Mouse (Mus musculus) thymus, postnatal 36 days (tissue): ENCODE data around the gene Eif4g1.
A peak's percentile ranks its signal among the peaks of the same experiment; 100 is the strongest.

Experiments
- DNase-seq, 2 experiments: peaks; one replicate each; pipeline ENCODE4 v3.0.0; 2022; ENCODE audit warnings: mixed read lengths in 2 of 2

Gene Eif4g1

DNA sequence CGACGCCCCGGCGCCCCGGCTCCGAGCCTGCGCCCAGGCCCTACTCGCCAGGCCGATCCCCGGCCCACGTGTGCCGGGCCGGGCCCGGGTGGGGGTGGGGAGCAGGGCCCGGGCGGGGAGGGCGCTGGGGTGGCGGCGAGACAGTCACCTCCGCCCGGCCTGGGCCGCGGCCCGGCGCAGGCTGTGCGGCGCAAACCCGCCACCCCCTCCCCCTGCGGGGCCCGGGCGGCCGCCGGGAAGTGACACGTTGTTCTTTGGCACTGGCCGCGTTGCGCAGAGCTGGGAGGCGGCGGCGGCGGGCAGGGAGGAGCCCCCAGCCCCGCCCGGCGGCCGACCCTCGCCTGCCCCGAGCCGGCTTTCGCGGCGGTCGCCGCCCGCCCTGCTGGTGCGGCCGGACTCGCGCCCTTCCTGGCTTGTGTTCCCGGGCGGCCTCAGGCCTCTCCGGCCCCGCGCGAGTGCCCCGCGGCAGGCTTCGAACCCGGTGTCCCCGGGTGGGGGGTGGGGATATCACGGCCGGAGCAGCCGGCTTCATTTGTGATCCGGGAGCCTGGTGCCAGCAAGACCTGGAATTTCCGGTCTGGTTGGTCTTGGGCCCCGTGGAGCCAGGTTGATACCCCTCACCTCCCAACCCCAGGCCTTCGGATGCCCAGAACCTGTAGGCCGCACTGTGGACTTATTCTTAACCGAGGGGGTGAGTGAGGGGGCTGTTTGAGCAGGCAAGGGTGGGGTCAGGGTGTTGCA lies 5.0 kb downstream of the Eif4g1 start:
- peak; percentile 56 to 73 for DNase-seq

DNA sequence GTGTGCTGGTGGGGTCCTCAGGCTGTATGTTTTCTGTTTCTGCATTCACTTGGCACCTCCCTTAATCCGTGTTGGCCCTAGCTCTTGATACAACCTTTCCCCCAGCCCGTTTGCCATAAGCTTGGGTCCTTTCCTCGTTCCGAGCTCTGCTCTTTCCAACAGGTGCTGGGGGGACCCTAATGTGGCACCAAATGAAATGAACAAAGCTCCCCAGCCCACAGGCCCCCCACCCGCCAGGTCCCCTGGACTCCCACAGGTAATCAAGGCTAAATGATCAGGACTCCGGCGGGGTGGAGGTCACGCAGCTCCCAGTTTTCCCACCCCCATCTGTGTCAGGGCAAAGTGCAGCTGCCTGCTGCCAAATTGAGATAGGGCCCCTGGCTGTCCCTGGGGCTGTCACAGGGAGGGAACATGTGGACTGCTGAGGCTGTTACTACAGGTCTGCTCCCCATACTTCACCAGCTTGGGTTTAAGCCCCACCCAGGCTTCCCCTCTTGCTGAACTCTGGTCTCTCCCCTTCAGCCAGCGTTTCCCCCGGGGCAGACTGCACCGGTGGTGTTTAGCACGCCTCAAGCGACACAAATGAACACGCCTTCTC lies 5.7 kb downstream of the Eif4g1 start:
- DNase-seq, result peak; percentile 29 to 43

DNA sequence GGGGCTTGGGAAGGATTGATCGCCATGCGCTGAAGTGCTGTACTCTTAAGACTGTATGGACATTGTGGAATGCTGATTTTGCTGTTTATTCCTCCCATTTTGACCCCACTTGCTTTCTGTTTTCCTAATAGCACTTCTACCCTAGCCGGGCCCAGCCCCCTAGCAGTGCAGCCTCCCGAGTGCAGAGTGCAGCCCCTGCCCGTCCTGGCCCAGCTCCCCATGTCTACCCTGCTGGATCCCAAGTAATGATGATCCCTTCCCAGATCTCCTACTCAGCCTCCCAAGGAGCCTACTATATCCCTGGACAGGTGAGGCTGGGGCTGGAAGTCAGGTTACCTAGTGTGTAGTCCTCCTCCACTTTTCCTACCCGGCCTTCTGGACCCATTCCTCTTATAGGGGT lies 7.1 kb downstream of the Eif4g1 start:
- no peak for DNase-seq

DNA sequence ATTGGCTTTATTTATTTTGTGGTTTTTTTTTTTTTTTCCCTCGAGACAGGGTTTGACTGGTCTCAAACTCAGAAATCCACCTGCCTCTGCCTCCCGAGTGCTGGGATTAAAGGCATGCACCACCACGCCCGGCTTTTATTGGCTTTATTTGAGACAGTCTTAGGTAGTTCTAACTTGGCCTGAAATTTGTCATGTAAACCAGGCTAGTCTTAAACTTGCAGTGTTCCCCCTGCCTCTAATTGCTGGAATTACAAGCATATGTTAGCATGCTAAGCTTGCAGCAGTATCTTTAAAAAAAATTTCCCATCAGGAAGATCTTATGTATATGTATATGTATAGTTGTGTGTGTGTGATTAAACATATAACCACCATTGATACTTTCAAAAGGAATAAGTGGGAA lies 8.6 kb downstream of the Eif4g1 start:
- DNase-seq, result no peak

DNA sequence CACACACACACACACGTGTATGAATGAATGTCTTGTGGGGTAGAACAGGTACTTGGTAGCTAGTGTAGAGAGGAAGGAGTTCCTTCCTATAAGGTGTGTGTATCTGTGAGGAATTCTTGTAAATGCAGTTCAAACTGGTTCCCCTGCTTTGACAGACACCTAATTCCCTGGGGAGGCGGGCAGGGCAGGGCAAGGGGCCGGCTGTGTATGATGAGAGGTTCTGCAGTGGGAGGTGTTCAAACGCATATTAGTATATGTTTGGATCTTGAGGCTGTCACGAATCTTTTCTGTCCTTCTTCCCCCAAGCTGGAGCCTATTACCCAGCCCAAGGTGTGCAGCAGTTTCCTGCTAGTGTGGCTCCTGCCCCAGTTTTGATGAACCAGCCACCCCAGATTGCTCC lies 9.3 kb downstream of the Eif4g1 start:
- no peak for DNase-seq

DNA sequence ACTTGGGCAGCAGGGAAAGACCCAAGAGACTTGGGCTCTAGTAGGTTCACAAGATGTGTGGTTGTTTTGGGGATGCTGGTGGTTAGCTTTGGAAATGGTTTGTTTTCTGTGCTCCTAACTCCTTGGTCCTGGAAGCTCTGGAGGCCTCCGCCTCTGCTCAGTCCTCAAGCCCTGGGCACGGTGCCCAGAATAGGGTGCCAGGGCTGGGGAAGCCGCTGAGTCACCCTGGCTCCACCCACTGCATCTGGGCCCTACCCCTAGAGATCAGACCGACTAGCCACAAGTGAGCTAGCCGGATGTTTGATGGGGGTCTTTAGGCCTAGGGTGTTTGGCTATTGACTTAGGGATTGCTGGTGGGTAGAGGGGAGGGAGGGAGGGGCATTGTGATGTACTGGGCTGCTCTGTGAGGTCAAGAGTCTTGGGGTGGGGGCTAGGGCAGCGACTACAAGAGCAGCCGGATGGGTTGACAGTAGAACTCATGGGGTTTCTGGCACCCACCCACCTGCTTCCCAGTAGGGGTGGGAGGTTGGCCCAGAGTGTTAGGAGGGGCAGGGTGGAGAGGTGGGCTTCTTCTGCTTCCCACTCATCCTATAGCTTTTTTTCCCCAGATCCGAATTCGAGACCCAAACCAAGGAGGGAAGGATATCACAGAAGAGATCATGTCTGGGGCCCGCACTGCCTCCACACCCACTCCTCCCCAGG lies 10.0 kb downstream of the Eif4g1 start:
- DNase-seq, result no peak

GRCm38 (mm10) chr16:20690774-20691173 lies 22.7 kb downstream of the Eif4g1 start:
- no peak for DNase-seq

GRCm38 (mm10) chr16:20691617-20692016 lies 23.5 kb downstream of the Eif4g1 start:
- DNase-seq, result no peak

GRCm38 (mm10) chr16:20692241-20692965 lies 24.3 kb downstream of the Eif4g1 start:
- peak in 1 of 2 experiments; percentile 2 for DNase-seq

- peak; percentile 81 to 87 for DNase-seq
Measured at GRCm38 (mm10) chr16:20693111-20693701, 25.1 kb downstream of the Eif4g1 start, which contains the start of gene Fam131a. Fam131a (plus strand) TSS chr16:20693241.

GRCm38 (mm10) chr16:20694781-20695180 lies 26.7 kb downstream of the Eif4g1 start:
- DNase-seq, result peak in 1 of 2 experiments; percentile 1

- DNase-seq, result peak; percentile 17 to 37
Measured at GRCm38 (mm10) chr16:20695622-20696323, 27.7 kb downstream of the Eif4g1 start.

- no peak for DNase-seq
Measured at GRCm38 (mm10) chr16:20699266-20699665, 31.2 kb downstream of the Eif4g1 start.

- DNase-seq, result no peak
Measured at GRCm38 (mm10) chr16:20700036-20700435, 31.9 kb downstream of the Eif4g1 start.

- no peak for DNase-seq
Measured at GRCm38 (mm10) chr16:20701316-20701715, 33.2 kb downstream of the Eif4g1 start.

DNA sequence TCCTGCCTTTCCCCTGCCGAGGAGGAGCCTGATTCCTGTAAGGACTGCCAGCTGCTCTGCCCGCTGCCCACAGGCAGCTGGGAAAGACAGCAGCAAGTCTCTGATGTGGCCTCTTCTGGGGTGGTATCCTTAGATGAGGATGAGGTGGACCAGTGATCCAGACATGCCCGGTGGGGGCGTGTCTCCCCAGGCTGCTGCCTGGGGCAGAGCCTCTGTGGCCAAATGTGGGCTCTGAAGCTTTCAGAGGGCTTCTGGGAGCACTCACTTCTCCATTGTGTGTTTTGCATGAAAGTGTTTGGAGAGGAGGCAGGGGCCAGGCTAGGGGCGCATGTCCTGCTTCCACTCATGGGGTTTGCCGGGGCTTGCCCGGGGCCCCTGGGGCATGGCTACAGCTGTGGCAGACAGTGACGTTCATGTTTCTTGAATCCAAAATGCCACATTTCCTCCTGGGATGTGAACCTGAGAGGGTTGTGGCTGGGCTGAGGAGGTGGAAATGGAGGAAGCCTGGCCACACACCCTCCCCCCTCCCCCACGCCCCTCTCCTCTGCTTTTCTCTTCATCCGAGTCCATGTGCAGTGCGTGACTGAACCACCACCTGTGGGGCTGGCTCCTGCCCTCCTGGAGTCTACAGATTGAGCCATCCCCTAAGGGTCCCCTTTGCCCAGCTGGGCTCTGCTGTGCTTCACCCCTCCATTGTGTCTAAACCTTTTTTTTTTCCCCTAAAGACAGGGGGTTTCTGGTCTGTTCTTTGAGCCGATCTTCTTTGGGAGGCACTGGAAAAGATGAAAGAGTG lies 33.8 kb downstream of the Eif4g1 start:
- peak in 1 of 2 experiments; percentile 1 for DNase-seq

DNA sequence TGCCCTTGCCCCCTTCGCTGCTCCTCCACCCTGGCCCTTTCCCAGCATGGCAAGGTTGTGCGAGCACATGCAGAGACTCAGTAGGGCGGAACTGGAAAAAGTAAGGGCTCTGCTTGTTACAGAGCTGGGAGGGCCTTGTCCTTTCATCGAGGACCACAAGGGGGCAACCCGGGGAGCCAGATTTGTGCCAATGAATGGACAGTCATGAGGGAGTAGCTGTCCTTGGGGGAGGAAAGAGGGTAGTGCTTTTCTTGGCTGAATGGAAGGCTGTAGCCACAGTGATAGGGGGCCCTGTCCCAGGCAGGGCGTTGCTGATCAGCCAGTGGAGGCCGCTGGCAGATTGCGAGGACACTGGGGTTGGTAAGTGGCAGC lies 34.4 kb downstream of the Eif4g1 start:
- peak; percentile 34 to 39 for DNase-seq

- DNase-seq, result no peak
Measured at GRCm38 (mm10) chr16:20703071-20703470, 35.0 kb downstream of the Eif4g1 start.

GRCm38 (mm10) chr16:20703699-20704400 lies 35.7 kb downstream of the Eif4g1 start:
- DNase-seq, result no peak

GRCm38 (mm10) chr16:20705786-20706185 lies 37.7 kb downstream of the Eif4g1 start:
- no peak for DNase-seq
